Mouse (Mus musculus): ENCODE results near the gene Tbcb.

The Tbcb gene

GRCm38 (mm10) chr7:30198481-30198971, 33.5 kb downstream of the Tbcb start, which contains the start of gene Capns1:
Capns1 (minus strand) TSS chr7:30198811.
- in situ Hi-C loops (cut with MboI; ENCODE audit: low pct_unique_long_range_greater_than_20kb in 1 of 2, low sequenced_read_pairs in 2 of 2, unreplicated experiment in 1 of 2) = no loop called here

DNA sequence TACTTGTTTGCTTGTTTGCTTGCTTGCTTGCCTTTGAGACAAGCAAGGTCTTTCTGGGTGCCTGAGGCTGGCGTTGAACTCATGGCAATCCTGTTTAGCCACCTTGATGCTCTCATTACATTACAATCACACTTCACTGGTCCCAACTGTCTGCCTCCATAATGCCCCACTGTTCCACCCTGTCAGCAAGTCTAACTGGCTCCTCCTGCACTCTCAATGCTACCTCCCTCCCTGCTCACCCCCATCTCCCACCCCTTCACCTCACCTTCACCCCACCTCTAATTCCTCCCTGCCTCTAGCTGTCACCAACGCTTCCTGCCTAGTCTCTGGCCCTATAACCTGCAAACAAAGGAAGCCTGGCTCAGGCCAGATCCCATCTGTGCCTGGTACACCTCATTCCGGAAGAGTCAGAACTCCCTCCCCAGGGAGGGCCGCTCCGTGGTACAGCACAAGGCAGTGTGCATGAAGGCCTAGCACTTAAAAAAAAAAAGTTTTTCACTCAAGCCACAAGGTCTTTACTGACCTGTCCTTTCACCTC, 34.4 kb downstream of the Tbcb start:
- in situ Hi-C loops (cut with MboI; ENCODE audit: low pct_unique_long_range_greater_than_20kb in 1 of 2, low sequenced_read_pairs in 2 of 2, unreplicated experiment in 1 of 2) = no loop called here

- in situ Hi-C loops (cut with MboI; ENCODE audit: low pct_unique_long_range_greater_than_20kb in 1 of 2, low sequenced_read_pairs in 2 of 2, unreplicated experiment in 1 of 2) = no loop called here
These were observed 35.9 kb downstream of the Tbcb start for GRCm38 (mm10) chr7:30196171-30196570.

DNA sequence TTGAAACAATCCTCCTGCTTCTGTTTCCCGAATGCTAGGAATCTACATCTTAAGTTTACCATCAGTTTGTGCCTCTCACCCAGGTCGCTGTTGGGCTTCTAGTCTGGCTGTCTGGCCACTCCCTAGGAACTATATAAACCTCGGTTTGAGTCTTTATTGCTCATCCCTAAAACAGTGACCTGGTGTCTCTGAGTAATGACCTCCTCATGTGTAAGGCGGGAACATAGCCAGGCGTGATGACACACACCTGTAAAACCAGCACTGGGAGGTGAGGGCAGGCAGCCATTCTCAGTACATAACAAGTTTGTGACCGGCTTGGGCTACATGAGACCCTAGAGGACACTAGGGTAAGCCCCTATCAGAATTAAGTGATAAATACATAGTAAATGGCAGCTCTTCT, 36.6 kb downstream of the Tbcb start:
- in situ Hi-C loops (cut with MboI; ENCODE audit: low pct_unique_long_range_greater_than_20kb in 1 of 2, low sequenced_read_pairs in 2 of 2, unreplicated experiment in 1 of 2) = no loop called here

DNA sequence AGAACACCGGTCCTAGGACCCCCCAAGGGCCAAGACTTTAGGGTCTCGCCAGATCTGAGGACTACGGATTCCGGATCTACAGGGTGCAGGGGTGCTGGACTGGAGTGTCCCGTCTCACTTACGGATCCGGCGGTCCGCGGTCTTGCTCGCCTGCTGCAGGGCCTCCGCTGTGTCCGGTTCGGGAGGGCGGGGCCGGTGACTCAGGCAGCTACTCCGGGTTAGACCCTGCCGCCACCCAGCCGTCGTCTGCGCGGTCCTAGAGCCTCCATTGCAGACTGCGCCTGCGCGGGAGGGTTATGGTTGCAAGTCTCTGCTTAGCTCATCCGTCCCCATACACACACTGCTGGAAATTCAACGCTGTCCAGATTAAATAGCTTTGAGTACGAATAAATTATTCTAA, 37.2 kb downstream of the Tbcb start:
- in situ Hi-C loops (cut with MboI; ENCODE audit: low pct_unique_long_range_greater_than_20kb in 1 of 2, low sequenced_read_pairs in 2 of 2, unreplicated experiment in 1 of 2) = no loop called here

GRCm38 (mm10) chr7:30194101-30194831, 37.8 kb downstream of the Tbcb start:
- in situ Hi-C loops (cut with MboI; ENCODE audit: low pct_unique_long_range_greater_than_20kb in 1 of 2, low sequenced_read_pairs in 2 of 2, unreplicated experiment in 1 of 2) = no loop called here

DNA sequence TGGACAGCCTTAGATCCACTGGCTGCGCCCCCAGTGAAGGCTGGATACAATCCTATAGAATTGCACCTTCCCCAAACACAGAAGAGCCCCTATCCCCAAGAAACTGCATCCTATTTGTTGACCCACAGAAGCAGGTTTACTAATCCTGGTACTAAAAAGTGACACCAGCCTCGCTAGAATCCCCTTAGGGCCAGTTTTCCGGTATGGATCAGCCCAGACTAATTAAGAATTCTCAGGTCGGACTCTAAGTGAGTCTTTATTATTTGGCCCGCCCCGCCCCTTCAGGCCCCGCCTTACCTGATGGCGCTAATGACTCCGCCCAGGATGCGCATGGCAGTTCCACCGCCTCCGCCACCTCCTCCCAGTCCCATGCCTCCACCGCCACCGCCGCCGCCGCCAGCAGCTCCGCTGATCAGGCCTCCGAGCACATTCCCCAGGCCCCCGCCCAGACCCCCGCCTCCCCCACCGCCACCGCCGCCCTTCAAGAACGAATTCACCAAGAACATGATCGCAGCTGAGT, 38.4 kb downstream of the Tbcb start:
- in situ Hi-C loops (cut with MboI; ENCODE audit: low pct_unique_long_range_greater_than_20kb in 1 of 2, low sequenced_read_pairs in 2 of 2, unreplicated experiment in 1 of 2) = no loop called here

DNA sequence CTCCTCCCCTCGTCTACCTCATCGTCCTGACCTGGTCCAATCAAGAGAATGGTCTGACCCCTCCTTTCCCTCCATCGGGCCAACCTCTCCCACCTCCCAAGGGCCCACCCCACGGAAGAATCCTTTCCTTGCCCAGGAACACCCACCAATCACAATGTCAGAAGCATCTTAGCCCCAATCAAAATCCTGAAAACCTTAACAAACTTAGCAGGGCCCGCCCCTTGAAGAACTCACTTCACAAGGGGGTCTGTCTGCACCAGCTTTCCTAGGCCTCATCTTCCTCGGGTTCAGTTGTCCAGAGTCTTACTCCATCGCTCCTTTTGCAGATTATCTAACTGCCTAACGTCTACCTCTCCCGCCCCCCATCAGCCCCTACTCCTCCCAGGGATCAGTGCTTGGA, 39.1 kb downstream of the Tbcb start:
- in situ Hi-C loops (cut with MboI; ENCODE audit: low pct_unique_long_range_greater_than_20kb in 1 of 2, low sequenced_read_pairs in 2 of 2, unreplicated experiment in 1 of 2) = no loop called here

DNA sequence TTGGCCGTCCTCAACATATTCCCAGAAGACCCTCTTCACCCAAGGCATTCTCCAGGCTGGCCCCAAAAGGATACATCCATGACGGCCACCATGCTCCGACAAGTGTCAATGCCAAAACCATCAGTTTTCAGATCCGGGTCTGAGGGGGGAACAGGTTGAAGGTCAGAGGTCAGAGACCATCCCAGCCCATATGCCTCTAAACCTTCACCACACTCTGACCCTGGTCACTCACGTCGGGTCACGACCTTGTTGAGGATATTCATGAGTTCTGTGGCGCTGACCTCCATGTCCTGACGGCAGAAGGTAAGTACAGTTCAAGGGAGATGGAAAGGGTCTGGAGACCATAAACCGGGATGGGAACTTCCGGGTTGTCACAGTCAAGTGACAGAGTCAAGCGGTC, 40.0 kb downstream of the Tbcb start:
- in situ Hi-C loops (cut with MboI; ENCODE audit: low pct_unique_long_range_greater_than_20kb in 1 of 2, low sequenced_read_pairs in 2 of 2, unreplicated experiment in 1 of 2) = no loop called here

- in situ Hi-C loops (cut with MboI; ENCODE audit: low pct_unique_long_range_greater_than_20kb in 1 of 2, low sequenced_read_pairs in 2 of 2, unreplicated experiment in 1 of 2) = no loop called here
These were observed 43.0 kb downstream of the Tbcb start for GRCm38 (mm10) chr7:30189116-30189491.

GRCm38 (mm10) chr7:30188344-30189115, 43.5 kb downstream of the Tbcb start:
- in situ Hi-C loops (cut with MboI; ENCODE audit: low pct_unique_long_range_greater_than_20kb in 1 of 2, low sequenced_read_pairs in 2 of 2, unreplicated experiment in 1 of 2) = no loop called here

DNA sequence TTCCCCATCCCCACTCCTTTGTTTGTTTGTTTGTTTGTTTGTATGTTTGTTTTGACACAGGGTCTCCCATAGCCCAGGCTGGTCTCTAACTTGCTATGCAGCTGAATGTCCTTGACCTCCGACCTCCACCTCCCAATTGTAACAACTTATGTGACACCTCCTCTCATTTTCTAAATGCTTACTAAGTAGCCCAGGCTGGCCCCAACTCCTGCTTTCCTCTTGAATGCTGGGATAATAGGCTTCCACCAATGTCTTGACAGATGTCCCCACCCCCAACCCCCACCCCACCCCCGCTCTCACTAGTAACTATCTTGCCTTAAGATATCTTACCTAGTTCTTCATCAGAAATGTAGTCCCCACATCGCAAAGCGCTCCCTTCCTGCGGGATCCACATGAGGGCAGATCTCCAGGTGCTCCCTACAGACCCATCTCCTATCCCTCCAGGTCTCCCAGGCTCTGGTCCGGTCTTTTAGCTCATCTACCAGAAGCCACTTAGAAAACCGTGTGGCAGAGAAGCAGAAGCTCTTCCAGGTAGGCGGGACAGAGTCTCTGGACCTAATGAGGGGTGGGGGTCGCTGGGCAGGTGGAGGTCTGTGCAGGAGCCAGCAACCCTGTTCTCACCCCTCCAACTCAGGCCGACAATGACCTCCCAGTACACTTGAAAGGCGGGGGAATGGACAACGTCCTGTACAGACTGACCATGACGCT, 47.3 kb downstream of the Tbcb start:
- in situ Hi-C loops (cut with MboI; ENCODE audit: low pct_unique_long_range_greater_than_20kb in 1 of 2, low sequenced_read_pairs in 2 of 2, unreplicated experiment in 1 of 2) = loop anchor here in 1 of 2 experiments (5.0 kb wide), 1 partner anchor 33 kb away; no protein-coding TSS in a partner anchor

- in situ Hi-C loops (cut with MboI; ENCODE audit: low pct_unique_long_range_greater_than_20kb in 1 of 2, low sequenced_read_pairs in 2 of 2, unreplicated experiment in 1 of 2) = loop anchor here in 1 of 2 experiments (5.0 kb wide), 1 partner anchor 33 kb away; no protein-coding TSS in a partner anchor
These were observed 48.2 kb downstream of the Tbcb start, which contains the start of gene Cox7a1 for GRCm38 (mm10) chr7:30183879-30184289. Cox7a1 (plus strand) TSS chr7:30184144.

- in situ Hi-C loops (cut with MboI; ENCODE audit: low pct_unique_long_range_greater_than_20kb in 1 of 2, low sequenced_read_pairs in 2 of 2, unreplicated experiment in 1 of 2) = loop anchor here in 1 of 2 experiments (5.0 kb wide), 1 partner anchor 34 kb away; no protein-coding TSS in a partner anchor
These were observed 48.9 kb downstream of the Tbcb start for GRCm38 (mm10) chr7:30183189-30183588.

GRCm38 (mm10) chr7:30181929-30182328, 50.1 kb downstream of the Tbcb start:
- in situ Hi-C loops (cut with MboI; ENCODE audit: low pct_unique_long_range_greater_than_20kb in 1 of 2, low sequenced_read_pairs in 2 of 2, unreplicated experiment in 1 of 2) = loop anchor here in 1 of 2 experiments (5.0 kb wide), 1 partner anchor 35 kb away; no protein-coding TSS in a partner anchor

DNA sequence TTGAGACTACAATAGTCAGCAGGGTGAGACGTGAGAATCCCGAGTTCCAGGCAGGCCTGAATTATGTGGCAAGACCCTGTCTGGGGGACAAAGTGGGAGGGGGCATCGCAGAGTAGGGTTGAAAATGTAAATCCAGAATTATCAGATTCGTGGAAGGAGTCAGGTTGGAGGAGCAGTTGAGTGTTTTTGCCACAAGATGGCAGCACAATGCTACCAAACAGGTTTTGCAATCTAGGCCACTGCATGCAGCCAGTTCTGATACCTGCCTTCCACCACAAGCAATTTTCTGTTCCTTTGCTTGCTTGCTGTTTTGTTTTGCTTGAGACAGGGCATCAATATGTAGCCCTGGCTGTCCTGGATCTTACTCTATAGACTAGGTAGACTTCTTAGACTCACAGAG, 50.8 kb downstream of the Tbcb start:
- in situ Hi-C loops (cut with MboI; ENCODE audit: low pct_unique_long_range_greater_than_20kb in 1 of 2, low sequenced_read_pairs in 2 of 2, unreplicated experiment in 1 of 2) = loop anchor here in 1 of 2 experiments (5.0 kb wide), 1 partner anchor 36 kb away; no protein-coding TSS in a partner anchor

- in situ Hi-C loops (cut with MboI; ENCODE audit: low pct_unique_long_range_greater_than_20kb in 1 of 2, low sequenced_read_pairs in 2 of 2, unreplicated experiment in 1 of 2) = loop anchor here in 1 of 2 experiments (5.0 kb wide), 1 partner anchor 34 kb away; no protein-coding TSS in a partner anchor
These were observed 53.8 kb downstream of the Tbcb start for GRCm38 (mm10) chr7:30178256-30178655.

- in situ Hi-C loops (cut with MboI; ENCODE audit: low pct_unique_long_range_greater_than_20kb in 1 of 2, low sequenced_read_pairs in 2 of 2, unreplicated experiment in 1 of 2) = loop anchor here in 1 of 2 experiments (5.0 kb wide), 1 partner anchor 36 kb away; no protein-coding TSS in a partner anchor
These were observed 55.6 kb downstream of the Tbcb start for GRCm38 (mm10) chr7:30176474-30176873.

All from mouse embryonic stem cell (cell line).